Mouse (Mus musculus) E14TG2a.4 (cell line): ENCODE results near the gene Tdrd12.

Experiments used
- CTCF ChIP-seq: conservative IDR thresholded peaks from 2 replicates; pipeline ENCODE4 v1.5.1; 2014; ENCODE audit warnings: low read length
- NANOG ChIP-seq: IDR thresholded peaks from 2 replicates; pipeline ENCODE4 v1.6.1; 2014; ENCODE audit warnings: borderline replicate concordance, low read length, mixed read lengths
- POU5F1 ChIP-seq: IDR thresholded peaks from 2 replicates; pipeline ENCODE4 v1.6.1; 2014; ENCODE audit warnings: low read length, borderline replicate concordance

GRCm38 (mm10) chr7:35582719-35583118 lies 45.2 kb upstream of the Tdrd12 start:
- peak; percentile 95 for TF ChIP-seq CTCF
- no peak for TF ChIP-seq NANOG
- no peak for TF ChIP-seq POU5F1
